Mouse (Mus musculus) heart, embryonic 15.5 days (tissue): ENCODE results near the gene Rapgef4. TPM values are rescaled to one million over a fixed set of nuclear protein-coding genes. Genes with fewer than 3 reads are reported as not detected.

Experiments
- ATAC-seq: fragments of 200-750 bp; cut with Nextera tagmentation; replicated peaks from 2 replicates; pipeline ENCODE4 v1.8.0; 2017; ENCODE audit warnings: low read depth, moderate TSS enrichment; ENCODE audit not compliant: insufficient number of reproducible peaks, insufficient read depth, low FRiP score
- H3K27ac ChIP-seq: fragments of 300-500 bp; sonication (generic); 2 replicates; pipeline ENCODE4 v1.5.1; 2015; ENCODE audit warnings: mild to moderate bottlenecking, inconsistent platforms
- H3K27me3 ChIP-seq: fragments of 300-500 bp; sonication (generic); 2 replicates; pipeline ENCODE4 v1.6.1; 2015; ENCODE audit warnings: inconsistent platforms
- H3K36me3 ChIP-seq: fragments of 300-500 bp; sonication (generic); 2 replicates; pipeline ENCODE4 v1.6.1; 2015; ENCODE audit warnings: mild to moderate bottlenecking, inconsistent platforms
- H3K4me1 ChIP-seq: fragments of 300-500 bp; sonication (generic); replicated peaks from 2 replicates; pipeline ENCODE4 v1.6.1; 2015; ENCODE audit warnings: inconsistent platforms
- H3K4me2 ChIP-seq: fragments of 300-500 bp; sonication (generic); 2 replicates; pipeline ENCODE4 v1.6.1; 2015; ENCODE audit warnings: inconsistent platforms, mild to moderate bottlenecking, moderate library complexity
- H3K4me3 ChIP-seq: fragments of 300-500 bp; sonication (generic); 2 replicates; pipeline ENCODE4 v1.5.1; 2015; ENCODE audit warnings: mild to moderate bottlenecking, inconsistent platforms
- H3K9ac ChIP-seq: fragments of 300-500 bp; sonication (generic); 2 replicates; pipeline ENCODE4 v1.6.1; 2015; ENCODE audit warnings: mild to moderate bottlenecking, inconsistent platforms
- H3K9me3 ChIP-seq: fragments of 300-500 bp; sonication (generic); replicated peaks from 2 replicates; pipeline ENCODE4 v1.6.1; 2016; ENCODE audit warnings: inconsistent platforms
- WGBS: fragments of 180-500 bp; shearing (Covaris S2); methylation state at CpG from one replicate; pipeline ENCODE4 v1.1.7; 2015; ENCODE audit warnings: mixed read lengths; 5-methylcytosine and 5-hydroxymethylcytosine counted together
- polyA plus RNA-seq: library from polyadenylated mRNA; unstranded; fragments of >200 nt; fragmentation: Nextera tagmentation; extraction: Ambion mirVana; gene quantifications from 2 replicates; pipeline ENCODE4 v1.2.1, GENCODE M21; 2015

Gene Rapgef4
- polyA plus RNA-seq, 1 experiment from 2014 or later, result 3.7 TPM

- Histone ChIP-seq H3K4me2 (no peak overlapping the region), H3K27me3 (no peaks in the 10 kb centered on the region), H3K4me1 (peaks cover 6% of the 10 kb centered on the region), H3K36me3 (no peaks in the 10 kb centered on the region), H3K27ac (no peak overlapping the region), H3K9me3 (no peaks in the 10 kb centered on the region), H3K9ac (no peak overlapping the region), H3K4me3 (no peak overlapping the region)
- 66% methylated on average over 5 of the region's 5 CpGs for WGBS
- no peak for ATAC-seq
Observed at GRCm38 (mm10) chr2:72223479-72223878, 242.4 kb downstream of the Rapgef4 start.

GRCm38 (mm10) chr2:72226006-72226405, 245.0 kb downstream of the Rapgef4 start:
- 79% methylated on average over 6 of the region's 6 CpGs for WGBS
- ATAC-seq, result no peak
- Histone ChIP-seq H3K4me1 (peaks cover 8% of the 10 kb centered on the region), H3K27me3 (no peaks in the 10 kb centered on the region), H3K36me3 (no peaks in the 10 kb centered on the region), H3K9me3 (no peaks in the 10 kb centered on the region), H3K27ac (no peak overlapping the region), H3K9ac (no peak overlapping the region), H3K4me2 (no peak overlapping the region), H3K4me3 (no peak overlapping the region)

- Histone ChIP-seq H3K9ac (no peak overlapping the region), H3K4me2 (no peak overlapping the region), H3K9me3 (no peaks in the 10 kb centered on the region), H3K27ac (no peak overlapping the region), H3K4me3 (no peak overlapping the region), H3K27me3 (no peaks in the 10 kb centered on the region), H3K36me3 (no peaks in the 10 kb centered on the region), H3K4me1 (peaks cover 5% of the 10 kb centered on the region)
- no peak for ATAC-seq
- WGBS, result 87% methylated on average over 6 of the region's 6 CpGs
Observed at GRCm38 (mm10) chr2:72227416-72227815, 246.4 kb downstream of the Rapgef4 start.

- H3K4me2 ChIP-seq, result no peak overlapping the region
- H3K4me1 ChIP-seq, result peaks cover 5% of the 10 kb centered on the region
- no peak overlapping the region for H3K4me3 ChIP-seq
- ATAC-seq, result no peak
- no peaks in the 10 kb centered on the region for H3K9me3 ChIP-seq
- no peak overlapping the region for H3K27ac ChIP-seq
- no peak overlapping the region for H3K9ac ChIP-seq
- no peaks in the 10 kb centered on the region for H3K27me3 ChIP-seq
- WGBS, result 83% methylated on average over 14 of the region's 14 CpGs
- no peaks in the 10 kb centered on the region for H3K36me3 ChIP-seq
Observed at GRCm38 (mm10) chr2:72228881-72229280, 247.8 kb downstream of the Rapgef4 start.

- 59% methylated on average over 9 of the region's 9 CpGs for WGBS
- H3K9me3 ChIP-seq, result no peaks in the 10 kb centered on the region
- H3K4me2 ChIP-seq, result no peak overlapping the region
- no peak overlapping the region for H3K4me3 ChIP-seq
- H3K27me3 ChIP-seq, result no peaks in the 10 kb centered on the region
- H3K4me1 ChIP-seq, result peaks cover 7% of the 10 kb centered on the region
- no peak overlapping the region; the same call in 1 of the 2 replicates for H3K9ac ChIP-seq
- H3K27ac ChIP-seq, result no peak overlapping the region
- H3K36me3 ChIP-seq, result no peaks in the 10 kb centered on the region
- ATAC-seq, result no peak
Observed at GRCm38 (mm10) chr2:72230545-72230944, 249.5 kb downstream of the Rapgef4 start.

GRCm38 (mm10) chr2:72234085-72234484, 253.0 kb downstream of the Rapgef4 start:
- H3K4me1 ChIP-seq, result peaks cover 18% of the 10 kb centered on the region
- ATAC-seq, result no peak
- H3K9ac ChIP-seq, result no peak overlapping the region
- H3K36me3 ChIP-seq, result no peaks in the 10 kb centered on the region
- WGBS, result 88% methylated on average over 11 of the region's 11 CpGs
- H3K27me3 ChIP-seq, result no peaks in the 10 kb centered on the region
- H3K27ac ChIP-seq, result no peak overlapping the region
- H3K9me3 ChIP-seq, result no peaks in the 10 kb centered on the region
- H3K4me2 ChIP-seq, result no peak overlapping the region
- no peak overlapping the region for H3K4me3 ChIP-seq

GRCm38 (mm10) chr2:72234943-72235342, 253.9 kb downstream of the Rapgef4 start:
- H3K9me3 ChIP-seq, result no peaks in the 10 kb centered on the region
- H3K9ac ChIP-seq, result no peak overlapping the region
- peak overlapping the region; percentile 49; the same call in 1 of the 2 replicates for H3K4me2 ChIP-seq
- no peaks in the 10 kb centered on the region for H3K27me3 ChIP-seq
- peak overlapping the region; percentile 97 for H3K27ac ChIP-seq
- H3K4me1 ChIP-seq, result peaks cover 25% of the 10 kb centered on the region
- 0 out of 2 replicates have a peak, but pooled peaks have one; percentile 39 for ATAC-seq
- no peaks in the 10 kb centered on the region for H3K36me3 ChIP-seq
- WGBS, result 3% methylated on average over 3 of the region's 3 CpGs
- H3K4me3 ChIP-seq, result no peak overlapping the region

GRCm38 (mm10) chr2:72235361-72235901, 254.4 kb downstream of the Rapgef4 start:
- H3K27ac ChIP-seq, result peak overlapping the region; percentile 97
- H3K27me3 ChIP-seq, result no peaks in the 10 kb centered on the region
- peak; percentile 80 for ATAC-seq
- 24% methylated on average over 12 of the region's 12 CpGs for WGBS
- no peaks in the 10 kb centered on the region for H3K36me3 ChIP-seq
- H3K4me2 ChIP-seq, result peak overlapping the region; percentile 49
- H3K4me3 ChIP-seq, result no peak overlapping the region
- H3K4me1 ChIP-seq, result peaks cover 28% of the 10 kb centered on the region
- peak overlapping the region; percentile 49 for H3K9ac ChIP-seq
- no peaks in the 10 kb centered on the region for H3K9me3 ChIP-seq

- H3K27me3 ChIP-seq, result no peaks in the 10 kb centered on the region
- 84% methylated on average over 2 of the region's 2 CpGs for WGBS
- H3K9me3 ChIP-seq, result no peaks in the 10 kb centered on the region
- no peak overlapping the region for H3K4me2 ChIP-seq
- H3K9ac ChIP-seq, result no peak overlapping the region
- ATAC-seq, result no peak
- no peak overlapping the region for H3K27ac ChIP-seq
- H3K4me3 ChIP-seq, result no peak overlapping the region
- peaks cover 41% of the 10 kb centered on the region for H3K4me1 ChIP-seq
- no peaks in the 10 kb centered on the region for H3K36me3 ChIP-seq
Observed at GRCm38 (mm10) chr2:72238421-72238820, 257.4 kb downstream of the Rapgef4 start.

- Histone ChIP-seq H3K27ac (no peak overlapping the region), H3K4me3 (no peak overlapping the region), H3K4me1 (peaks cover 46% of the 10 kb centered on the region), H3K36me3 (no peaks in the 10 kb centered on the region), H3K9ac (no peak overlapping the region), H3K27me3 (no peaks in the 10 kb centered on the region), H3K9me3 (no peaks in the 10 kb centered on the region), H3K4me2 (no peak overlapping the region)
- no peak for ATAC-seq
- 81% methylated on average over 11 of the region's 11 CpGs for WGBS
Observed at GRCm38 (mm10) chr2:72238925-72239324, 257.9 kb downstream of the Rapgef4 start.

GRCm38 (mm10) chr2:72239456-72239855, 258.4 kb downstream of the Rapgef4 start:
- H3K9ac ChIP-seq, result no peak overlapping the region
- H3K4me2 ChIP-seq, result no peak overlapping the region
- no peaks in the 10 kb centered on the region for H3K9me3 ChIP-seq
- no peak overlapping the region for H3K4me3 ChIP-seq
- ATAC-seq, result no peak
- H3K4me1 ChIP-seq, result peaks cover 49% of the 10 kb centered on the region
- H3K27me3 ChIP-seq, result no peaks in the 10 kb centered on the region
- WGBS, result 75% methylated on average over 8 of the region's 8 CpGs
- no peaks in the 10 kb centered on the region for H3K36me3 ChIP-seq
- peak overlapping the region; percentile 70; the same call in 1 of the 2 replicates for H3K27ac ChIP-seq

- 43% methylated on average over 7 of the region's 7 CpGs for WGBS
- ATAC-seq, result no peak
- peak overlapping the region; percentile 70 for H3K27ac ChIP-seq
Observed at GRCm38 (mm10) chr2:72239993-72240392, 259.0 kb downstream of the Rapgef4 start.

More at GRCm38 (mm10) chr2:72239993-72240392, 259.0 kb downstream of the Rapgef4 start:
- H3K36me3 ChIP-seq, result no peaks in the 10 kb centered on the region
- H3K9ac ChIP-seq, result no peak overlapping the region
- no peak overlapping the region for H3K4me2 ChIP-seq
- H3K4me1 ChIP-seq, result peaks cover 52% of the 10 kb centered on the region
- H3K4me3 ChIP-seq, result no peak overlapping the region
- H3K27me3 ChIP-seq, result no peaks in the 10 kb centered on the region
- H3K9me3 ChIP-seq, result no peaks in the 10 kb centered on the region
